Mouse (Mus musculus): ENCODE results near the gene Zfyve19. TPM values are rescaled to one million over a fixed set of nuclear protein-coding genes. Genes with fewer than 3 reads are reported as not detected.
A peak's percentile ranks its signal among the peaks of the same experiment; 100 is the strongest.

Gene Zfyve19
- total RNA-seq, 2 experiments from 2014 or later, result 12.1 to 17.6 TPM

DNA sequence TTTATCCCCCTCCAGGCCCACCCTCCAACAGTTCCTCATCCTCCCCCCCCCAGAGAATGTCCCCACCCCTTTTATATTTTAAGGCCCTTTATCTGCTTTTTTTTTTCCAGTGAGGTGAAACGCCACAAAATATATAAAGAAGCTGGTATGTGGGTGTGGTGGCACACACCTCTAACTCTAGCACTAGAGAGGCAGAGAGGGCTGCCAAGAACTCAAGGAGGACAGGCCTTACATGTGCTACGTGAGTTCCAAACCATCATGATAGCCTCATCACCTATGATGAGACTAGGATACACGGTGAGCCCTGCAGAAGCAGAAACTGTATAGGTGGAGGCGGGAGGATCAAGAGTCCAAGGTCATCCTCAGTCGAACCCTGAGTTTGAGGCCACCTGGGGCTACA, 17.4 kb upstream of the Zfyve19 start:
- ATAC-seq (replicated peaks; ENCODE audit: low FRiP score, poor library complexity, severe bottlenecking), result no peak

DNA sequence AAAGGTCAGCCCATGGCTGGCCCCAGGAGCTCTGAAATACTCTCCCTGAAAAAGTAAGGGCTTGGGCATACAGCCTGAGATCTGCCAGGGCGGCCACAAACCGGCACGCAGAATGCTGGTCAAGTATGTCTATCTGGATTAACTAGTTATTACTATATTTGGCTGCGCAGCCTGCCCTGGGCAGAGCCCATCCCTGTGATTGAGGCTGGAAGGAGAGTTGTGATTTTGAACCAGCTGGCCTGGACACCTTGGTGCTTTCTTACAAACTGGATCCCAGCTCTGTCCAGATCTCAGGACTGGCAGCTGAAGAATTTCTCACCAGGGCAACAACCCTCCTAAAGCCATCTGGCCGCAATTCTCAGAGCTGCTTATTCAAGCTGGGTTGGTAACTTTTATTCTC, 14.3 kb upstream of the Zfyve19 start:
- no peak for ATAC-seq (replicated peaks; ENCODE audit: low FRiP score, poor library complexity, severe bottlenecking)

DNA sequence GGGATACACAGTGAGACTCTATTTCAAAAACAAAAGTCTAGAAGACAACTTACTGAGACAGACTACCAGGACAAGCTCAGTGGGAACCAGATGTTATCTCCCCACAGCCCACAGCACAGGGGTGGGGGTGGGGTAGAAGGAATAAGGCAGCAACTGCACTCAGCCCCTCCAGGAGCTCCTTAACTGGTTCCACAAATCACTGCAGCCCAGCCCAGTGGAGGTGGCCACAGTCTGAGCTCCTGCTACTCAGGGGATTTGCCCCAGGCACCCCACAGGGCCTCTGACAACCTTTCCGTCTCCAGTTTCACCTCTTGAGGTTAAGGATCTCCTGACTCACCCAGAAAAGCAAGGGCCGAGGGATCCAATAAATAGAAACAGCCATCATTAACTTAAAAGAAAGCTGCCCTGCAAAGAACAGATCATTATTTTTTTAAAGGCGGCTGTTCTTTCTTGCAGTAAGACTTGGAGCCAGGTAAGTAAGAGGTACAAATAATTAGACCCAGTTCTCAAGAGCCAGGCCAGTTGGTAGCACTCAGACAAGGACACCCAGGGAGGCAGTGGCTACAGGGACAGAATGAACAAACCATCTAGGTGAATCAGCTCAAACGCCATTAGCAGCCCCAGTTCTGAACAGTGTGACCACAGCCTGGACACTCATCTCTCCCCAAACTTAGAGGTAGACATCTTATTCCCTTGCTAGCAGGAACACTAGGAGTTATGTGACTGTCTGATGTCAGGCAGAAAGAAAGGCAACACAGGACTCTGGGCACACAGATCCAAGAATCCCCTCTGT, 11.9 kb upstream of the Zfyve19 start:
- no peak for ATAC-seq (replicated peaks; ENCODE audit: low FRiP score, poor library complexity, severe bottlenecking)

DNA sequence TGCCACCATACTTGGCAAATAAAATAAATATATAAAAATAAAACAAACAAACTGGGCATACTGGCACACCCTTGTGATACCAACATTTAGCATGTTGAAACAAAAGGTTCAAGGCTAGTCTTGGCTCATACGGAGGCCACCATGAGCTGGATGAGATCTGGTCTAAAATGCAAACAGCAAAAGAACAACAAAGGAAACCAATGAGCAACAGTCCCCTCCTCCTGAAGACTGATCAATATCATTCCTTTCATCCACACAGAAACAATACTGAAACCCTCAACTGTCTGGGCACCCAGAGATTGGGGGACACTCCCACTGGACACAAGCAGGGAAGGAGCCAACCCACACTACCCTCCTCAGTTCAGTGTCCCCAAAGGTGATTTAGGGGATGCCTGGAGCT, 10.9 kb upstream of the Zfyve19 start:
- ATAC-seq (replicated peaks; ENCODE audit: low FRiP score, poor library complexity, severe bottlenecking), result no peak

DNA sequence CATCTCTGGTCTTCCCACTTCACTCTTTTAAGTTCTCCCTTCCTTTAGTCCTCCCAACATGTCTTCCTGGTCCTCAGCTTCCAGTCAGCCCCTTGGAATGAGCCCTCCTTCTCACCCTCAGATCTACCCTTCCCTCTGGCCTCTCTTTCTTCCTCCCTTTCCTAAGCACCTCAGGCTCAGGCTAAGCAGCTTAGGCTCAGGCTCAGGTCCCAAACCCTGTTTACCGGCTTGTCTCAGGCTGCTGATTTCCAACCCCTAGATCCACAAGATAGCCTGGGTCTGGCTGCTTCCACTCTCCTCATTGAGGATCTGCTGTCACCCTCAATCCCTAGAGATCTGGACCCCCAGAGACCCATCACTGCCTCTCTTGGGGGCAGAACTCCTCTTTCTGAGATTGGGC, 10.4 kb upstream of the Zfyve19 start:
- no peak for ATAC-seq (replicated peaks; ENCODE audit: low FRiP score, poor library complexity, severe bottlenecking)

DNA sequence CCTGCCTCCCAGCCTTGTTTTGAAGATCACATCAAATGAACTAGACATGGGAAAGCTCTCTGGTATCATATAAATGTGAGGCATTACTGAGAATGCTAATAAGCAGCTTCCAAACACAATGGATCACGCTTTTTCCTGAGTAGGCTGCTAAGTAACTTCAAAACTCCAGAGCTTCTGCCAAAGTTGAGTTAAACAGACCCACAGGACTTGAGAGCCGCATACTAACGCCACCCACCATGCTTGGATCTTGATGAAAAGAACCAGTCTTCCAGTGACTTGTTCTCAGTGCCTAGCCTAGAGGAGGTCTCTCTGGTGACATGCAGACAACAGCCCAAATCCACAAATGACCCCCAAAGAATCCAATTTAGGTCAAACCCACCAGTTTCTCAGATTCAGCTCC, 9.5 kb upstream of the Zfyve19 start:
- ATAC-seq (replicated peaks; ENCODE audit: low FRiP score, poor library complexity, severe bottlenecking), result no peak

DNA sequence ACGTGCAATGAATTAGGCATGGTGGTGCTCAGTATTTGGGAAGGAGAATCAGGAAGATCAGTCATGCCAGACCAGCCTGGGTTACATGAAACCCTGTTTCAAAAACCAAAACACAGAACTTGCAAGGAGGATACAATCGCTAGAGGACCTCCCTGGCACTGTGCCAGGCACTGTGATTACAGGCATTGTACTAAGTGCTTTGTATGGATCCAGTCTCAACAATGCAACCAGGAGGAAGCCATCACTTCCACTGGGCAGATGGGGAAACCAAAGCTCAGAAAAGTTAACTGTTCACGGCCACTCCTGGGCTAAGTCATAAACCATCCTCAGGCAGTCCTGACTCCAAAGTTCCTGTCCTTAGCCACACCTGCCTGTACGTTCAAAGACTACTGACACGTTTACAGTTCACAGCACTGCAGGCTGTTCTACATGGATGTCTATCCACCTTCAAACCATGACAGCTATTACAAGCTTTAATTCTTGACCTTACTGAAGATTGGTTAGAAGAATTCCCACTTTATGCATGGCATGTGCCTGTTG, 5.4 kb upstream of the Zfyve19 start:
- no peak for ATAC-seq (replicated peaks; ENCODE audit: low FRiP score, poor library complexity, severe bottlenecking)

DNA sequence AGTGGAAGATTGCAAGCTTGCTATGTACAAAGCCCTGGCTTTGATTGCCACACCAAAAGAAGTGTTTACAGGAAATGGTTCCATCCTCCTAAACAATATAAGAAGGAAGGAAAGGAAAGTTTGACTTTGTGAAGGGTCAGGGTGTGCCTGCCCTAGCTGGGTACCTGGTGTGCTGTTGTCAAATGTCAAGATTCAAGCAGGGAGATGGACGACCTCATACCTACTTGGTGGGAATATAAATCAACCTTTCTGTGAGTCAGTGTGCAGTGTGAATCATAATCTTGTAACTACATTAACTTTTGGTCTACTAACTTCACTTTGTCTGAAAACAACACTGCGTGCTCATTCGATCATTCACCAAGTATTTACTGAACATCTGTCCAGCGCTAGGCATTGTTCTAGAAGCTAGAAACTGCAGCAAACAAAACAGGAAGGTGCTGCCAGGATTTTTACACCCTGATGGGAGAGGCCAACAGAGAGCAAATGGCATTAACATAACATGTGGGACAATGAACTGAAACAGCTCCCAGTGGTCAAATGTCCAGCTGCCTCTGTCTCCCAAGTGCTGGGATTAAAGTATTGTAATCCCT, 4.5 kb upstream of the Zfyve19 start:
- ATAC-seq (replicated peaks; ENCODE audit: low FRiP score, poor library complexity, severe bottlenecking), result no peak

DNA sequence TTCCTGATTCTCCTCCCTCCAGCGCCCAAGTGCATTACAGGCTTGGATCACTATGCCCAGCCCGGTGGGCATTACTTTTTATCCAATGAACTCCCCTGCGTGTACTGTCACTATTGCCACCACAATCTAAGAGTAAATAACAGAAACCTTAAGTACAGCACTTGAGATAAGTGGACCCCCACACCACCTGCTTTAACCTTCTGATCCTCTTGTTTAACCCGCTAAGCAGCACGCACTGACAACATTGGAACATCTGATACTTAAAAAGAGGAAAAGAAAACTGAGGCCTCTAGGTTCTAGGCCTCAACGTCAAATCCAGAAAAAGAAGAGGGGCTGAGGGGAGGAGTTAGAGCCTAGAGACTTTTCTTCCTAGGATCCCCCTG, 465 bp upstream of the Zfyve19 start:
- ATAC-seq (replicated peaks; ENCODE audit: low FRiP score, poor library complexity, severe bottlenecking), result peak; percentile 11; the same call in 1 of the 2 replicates

DNA sequence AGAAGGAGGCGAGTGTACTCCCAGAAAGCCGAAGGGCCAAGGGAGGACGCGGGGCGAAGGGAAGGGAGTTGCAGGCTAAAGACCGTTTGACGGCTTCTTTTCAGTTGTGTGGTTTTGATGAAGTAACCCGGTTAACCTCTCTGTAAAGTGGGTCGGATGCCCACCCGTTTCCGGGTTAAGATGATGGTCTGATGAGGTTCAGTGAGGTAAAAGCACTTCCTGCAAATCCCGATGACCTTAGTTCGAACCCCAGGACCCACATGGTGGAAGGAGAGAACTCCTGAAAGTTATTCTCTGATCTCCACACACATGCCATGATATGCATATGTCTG, 725 bp downstream of the Zfyve19 start:
- no peak; the same call in 1 of the 2 replicates for ATAC-seq (replicated peaks; ENCODE audit: low FRiP score, poor library complexity, severe bottlenecking)

DNA sequence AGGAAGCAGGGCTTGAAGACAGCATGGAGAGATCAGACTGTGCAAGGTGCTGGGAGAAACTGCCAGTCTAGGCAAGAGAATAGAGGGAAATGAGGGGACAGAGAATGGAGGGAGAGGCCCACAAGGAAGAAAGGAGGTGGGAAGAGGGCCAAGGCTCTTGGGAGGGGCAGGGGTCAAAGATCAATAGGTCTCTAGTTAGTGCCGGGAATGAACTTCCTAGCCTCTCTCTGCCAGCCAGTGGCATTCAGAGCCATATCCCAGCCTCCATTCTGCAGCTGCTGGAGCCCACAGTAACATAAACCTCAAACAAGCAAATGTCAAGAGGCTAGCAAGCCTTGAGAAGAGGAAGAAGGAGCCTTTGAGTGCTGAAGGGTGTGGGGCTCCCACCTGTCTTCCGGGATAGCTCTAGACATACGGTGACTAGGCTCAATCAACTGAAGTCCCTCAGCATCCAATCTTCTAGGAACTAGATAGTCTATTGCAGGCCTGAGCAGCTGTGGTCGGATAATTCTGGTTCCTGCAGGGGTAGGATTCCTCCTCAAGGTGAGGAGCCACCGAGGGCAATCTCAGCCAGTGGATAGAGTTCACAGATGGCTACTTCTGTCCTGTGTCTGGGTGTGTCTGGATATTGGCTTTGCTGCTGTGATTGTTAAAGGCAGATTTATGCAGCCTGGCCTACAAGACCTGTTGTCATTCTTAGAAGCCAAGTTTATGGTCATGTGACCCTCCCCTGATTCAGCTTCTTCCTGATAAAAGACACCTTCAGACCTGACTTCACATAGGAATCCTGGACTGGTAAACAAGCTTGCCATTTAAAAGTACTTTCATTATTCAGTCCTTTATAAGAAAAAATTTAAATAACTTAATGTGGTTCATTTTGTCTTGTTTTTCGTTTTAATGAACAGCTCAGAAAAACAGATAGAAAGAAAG, 21.6 kb downstream of the Zfyve19 start, which contains the start of gene Ppp1r14d:
Ppp1r14d (minus strand) TSS at position 132 of the 930 bp plus-strand sequence.
- no peak for ATAC-seq (replicated peaks; ENCODE audit: low FRiP score, poor library complexity, severe bottlenecking)

DNA sequence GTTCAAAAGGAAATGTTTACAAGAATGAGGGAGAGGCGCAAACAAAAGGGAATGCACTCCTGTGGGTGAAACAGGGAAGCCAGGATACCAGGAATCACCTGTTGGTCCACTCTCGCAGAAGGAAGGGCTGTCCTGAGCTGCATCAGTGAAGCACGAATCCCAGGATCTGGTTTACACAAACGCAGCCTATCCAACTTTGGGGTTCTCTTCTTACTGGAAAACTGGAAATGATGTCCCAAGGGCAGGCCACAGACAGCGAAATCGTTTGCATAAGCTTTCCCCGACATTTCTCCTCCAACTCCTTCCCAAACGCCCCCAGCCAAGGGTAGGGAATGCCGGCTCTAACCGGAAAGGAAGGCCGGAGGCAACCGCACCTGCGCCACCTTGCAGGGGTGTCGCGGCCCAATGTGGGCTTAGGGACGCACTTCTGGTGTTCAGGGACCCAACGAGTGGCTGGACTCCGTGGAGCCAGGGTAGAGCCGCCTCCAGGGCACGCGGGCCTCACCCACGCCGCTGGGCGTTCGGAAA, 28.3 kb downstream of the Zfyve19 start:
- ATAC-seq (replicated peaks; ENCODE audit: low FRiP score, poor library complexity, severe bottlenecking), result no peak

DNA sequence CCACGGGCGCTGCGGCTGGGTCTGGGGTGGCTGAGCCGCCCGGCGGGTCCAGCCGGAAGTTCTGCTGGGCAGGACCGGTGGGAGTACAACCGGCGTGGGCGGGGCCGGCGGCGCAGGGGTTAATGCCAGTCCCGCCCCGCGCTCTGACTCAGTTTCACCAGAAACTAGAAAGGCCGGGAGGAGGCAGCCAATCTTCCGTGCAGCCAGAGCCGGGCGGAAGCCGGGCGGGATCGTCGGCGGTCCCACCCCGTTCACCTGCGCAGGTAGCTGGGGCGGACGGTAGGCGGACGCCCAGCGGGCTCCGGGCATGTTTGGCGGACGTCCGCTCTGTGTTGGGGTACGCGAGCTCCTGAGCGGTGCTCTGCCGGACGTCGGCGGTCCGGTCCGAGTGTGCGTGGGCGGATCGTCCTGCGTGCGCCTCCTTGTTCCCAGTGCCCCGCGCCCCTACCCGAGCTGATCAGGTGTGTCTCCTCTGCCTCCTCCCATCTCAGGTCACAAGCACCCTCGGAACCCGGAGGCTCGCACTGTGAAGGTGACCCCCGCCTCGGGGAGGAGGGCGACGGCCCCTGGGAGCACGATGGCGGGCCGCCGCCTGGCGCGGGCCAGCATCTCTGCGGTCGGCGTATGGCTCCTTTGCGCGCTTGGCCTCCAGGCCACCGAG, 28.9 kb downstream of the Zfyve19 start, which contains the start of gene Spint1:
Spint1 (plus strand) TSS at position 153 of the 661 bp plus-strand sequence.
- no peak for ATAC-seq (replicated peaks; ENCODE audit: low FRiP score, poor library complexity, severe bottlenecking)

DNA sequence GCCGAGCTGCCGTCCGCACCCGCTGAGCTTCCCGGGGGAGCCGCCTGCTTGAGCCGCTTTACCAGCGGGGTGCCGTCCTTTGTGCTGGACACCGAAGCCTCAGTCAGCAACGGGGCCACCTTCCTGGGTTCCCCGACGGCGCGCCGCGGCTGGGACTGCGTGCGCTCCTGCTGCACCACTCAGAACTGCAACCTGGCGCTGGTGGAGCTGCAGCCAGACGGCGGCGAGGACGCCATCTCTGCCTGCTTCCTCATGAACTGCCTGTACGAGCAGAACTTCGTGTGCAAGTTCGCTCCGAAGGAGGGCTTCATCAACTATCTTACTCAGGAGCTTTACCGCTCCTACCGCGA, 29.4 kb downstream of the Zfyve19 start:
- ATAC-seq (replicated peaks; ENCODE audit: low FRiP score, poor library complexity, severe bottlenecking), result no peak

DNA sequence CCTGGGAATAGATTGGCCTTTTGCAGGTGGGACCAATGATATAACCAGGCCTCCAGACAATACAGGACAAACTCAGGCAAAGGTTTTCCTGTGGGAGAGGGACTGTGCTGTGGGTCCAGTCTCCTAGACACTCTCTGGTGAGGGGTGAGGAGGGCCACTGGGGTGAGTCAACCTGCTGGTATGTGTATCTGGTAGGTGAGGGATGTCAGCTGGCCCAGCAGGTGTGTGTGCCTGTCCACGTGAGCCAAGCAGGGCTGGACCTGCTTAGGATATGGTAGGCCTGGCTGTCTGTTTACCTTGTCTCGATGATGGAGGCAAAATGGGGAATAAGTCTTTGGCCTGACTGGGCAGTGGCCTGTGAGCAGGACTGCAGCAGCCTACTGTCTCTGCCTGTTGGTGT, 30.3 kb downstream of the Zfyve19 start:
- no peak for ATAC-seq (replicated peaks; ENCODE audit: low FRiP score, poor library complexity, severe bottlenecking)

DNA sequence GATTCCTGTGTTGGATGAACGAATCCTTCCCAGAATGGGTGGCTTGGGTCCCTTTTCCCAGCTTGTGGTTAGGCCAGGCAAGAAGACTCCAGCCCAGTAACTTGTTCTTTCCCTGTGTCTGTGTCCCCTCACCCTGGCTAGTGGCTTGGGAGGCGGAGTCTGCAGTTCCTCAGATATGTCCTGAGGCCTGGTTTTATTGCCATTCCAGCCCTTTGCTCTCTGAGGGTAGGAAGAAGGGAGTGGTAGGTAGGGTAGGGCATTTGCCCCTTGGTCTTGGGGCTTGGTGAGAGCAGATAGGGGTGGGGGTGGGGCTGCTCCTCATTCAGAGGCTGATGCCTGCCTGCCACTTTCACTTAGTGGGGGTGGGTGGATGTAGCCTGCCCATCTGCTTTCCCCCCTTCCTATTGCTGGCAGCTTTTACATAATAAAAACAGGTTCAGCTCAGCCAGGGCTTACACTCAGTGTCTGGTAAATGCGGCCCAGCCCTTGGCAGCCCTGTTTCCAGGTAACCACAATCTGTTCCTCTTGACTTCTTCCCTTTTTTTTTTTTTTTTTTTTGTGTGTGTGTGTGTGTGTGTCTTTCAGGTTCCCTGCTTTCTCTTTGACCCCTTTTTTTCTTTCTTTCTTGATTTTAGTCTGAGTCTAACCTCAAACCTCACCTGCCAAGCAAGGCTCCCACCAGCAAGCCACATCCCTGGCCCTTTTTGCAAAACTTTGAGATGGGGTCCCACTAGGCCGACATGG, 31.8 kb downstream of the Zfyve19 start:
- no peak for ATAC-seq (replicated peaks; ENCODE audit: low FRiP score, poor library complexity, severe bottlenecking)

DNA sequence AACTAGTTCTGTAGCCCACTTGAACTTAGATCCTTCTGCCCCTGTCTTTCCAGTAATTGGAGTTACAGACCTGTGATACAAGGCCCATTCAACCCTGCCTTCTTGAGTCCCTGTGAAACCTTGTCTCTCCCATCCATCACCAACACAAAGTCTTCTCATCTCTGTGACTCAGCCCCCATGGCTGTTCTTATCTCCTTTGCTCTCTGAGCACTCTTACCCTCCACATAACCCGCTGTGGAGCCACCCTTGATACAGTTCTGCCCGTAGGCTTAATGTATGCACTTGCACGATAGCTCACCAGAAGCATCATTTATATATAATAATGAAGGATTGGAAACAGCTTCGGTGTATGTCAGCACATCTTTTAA, 32.4 kb downstream of the Zfyve19 start:
- no peak for ATAC-seq (replicated peaks; ENCODE audit: low FRiP score, poor library complexity, severe bottlenecking)

DNA sequence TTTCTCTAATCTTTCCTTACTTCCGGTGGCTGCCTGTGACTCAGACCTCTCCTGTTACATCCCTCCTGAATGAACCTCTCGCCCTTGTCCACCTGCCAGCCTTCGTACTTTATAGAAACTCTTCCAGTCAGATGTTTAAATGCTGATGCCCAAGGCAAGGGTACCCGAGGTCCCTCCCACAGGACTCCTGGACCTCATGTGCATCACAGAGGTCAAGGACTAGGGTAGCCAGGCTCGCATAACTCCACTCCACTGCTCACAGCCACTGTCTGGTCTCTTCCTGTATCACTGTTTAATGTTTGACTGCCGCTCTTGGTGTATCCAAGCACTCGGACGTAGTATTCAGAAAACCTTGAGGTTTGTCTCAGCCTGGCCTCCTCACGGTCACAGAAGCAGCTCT, 34.1 kb downstream of the Zfyve19 start:
- ATAC-seq (replicated peaks; ENCODE audit: low FRiP score, poor library complexity, severe bottlenecking), result no peak

DNA sequence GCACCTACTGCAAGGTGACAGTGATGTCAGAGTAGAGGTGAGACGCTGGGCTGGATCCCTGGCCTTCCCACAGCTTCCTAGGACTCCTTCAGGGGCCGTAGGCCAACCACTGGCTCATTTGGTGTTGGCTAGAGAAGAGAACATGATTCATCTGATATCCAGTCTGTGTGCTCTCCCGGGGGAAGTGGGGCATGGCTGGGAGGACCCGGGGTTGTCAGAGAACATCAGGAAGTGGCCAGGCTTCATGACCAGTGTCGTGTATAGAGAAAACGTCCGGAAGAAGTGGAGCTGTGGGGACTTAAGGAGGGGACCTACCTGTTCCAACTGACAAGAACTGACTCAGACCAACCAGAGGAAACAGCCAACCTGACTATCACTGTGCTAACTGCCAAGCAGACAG, 36.8 kb downstream of the Zfyve19 start:
- ATAC-seq (replicated peaks; ENCODE audit: low FRiP score, poor library complexity, severe bottlenecking), result no peak
